Mouse (Mus musculus): ENCODE results near the gene Olfr417.

DNA sequence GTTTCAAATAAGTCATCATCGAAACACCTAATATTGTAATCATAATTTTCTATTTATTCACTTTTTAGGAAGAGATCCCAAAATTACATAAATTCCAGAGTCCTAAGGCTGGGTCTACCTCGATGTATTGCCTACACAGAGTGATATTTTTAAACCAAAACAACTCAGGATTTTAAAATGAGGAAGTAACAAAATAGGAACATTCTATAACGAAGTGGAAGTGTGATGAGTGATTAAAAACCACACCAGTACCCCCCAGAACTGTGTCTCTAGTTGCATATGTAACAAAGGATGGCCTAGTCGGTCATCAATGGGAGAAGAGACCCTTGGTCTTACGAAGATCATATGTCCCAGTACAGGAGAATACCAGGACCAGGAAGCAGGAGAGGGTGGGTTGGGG lies 10.3 kb upstream of the Olfr417 start:
- TF ChIP-seq CTCF (IDR thresholded peaks at IDR 0.05; ENCODE audit: low read depth, low read length) (no peak), POLR2A (IDR thresholded peaks at IDR 0.05; ENCODE audit: insufficient read depth, low read length) (no peak), EP300 (IDR thresholded peaks at IDR 0.05; ENCODE audit: insufficient read depth, low read depth, low read length) (no peak)

Data from ES-Bruce4 (cell line).